Mouse (Mus musculus) heart, adult 11 months (tissue): ENCODE data around the gene Engase.

Source experiments
- DNase-seq: peaks from one replicate; pipeline ENCODE4 v3.0.0; 2022

Engase gene

GRCm38 (mm10) chr11:118490566-118491218, 14.1 kb downstream of the Engase start:
- DNase-seq, result peak; percentile 96

DNA sequence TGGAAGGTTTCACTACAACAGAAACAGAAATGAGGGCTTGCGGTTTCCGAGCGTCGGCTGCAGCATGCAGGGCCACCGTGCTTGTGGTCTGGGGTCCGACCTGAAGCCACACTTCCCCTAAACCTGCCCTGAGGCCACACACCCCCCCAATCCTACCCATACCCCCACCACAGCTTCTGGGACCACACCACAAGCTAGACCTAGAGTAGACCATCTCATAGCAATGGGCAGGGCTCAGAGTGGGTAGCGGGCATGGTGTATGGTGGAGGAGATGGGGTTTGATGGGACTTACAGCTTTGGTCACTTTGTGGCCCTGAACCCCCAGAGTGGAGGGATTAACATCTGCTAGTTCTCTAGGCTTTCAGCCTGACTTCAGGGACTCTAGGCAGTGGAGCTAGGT, 14.6 kb downstream of the Engase start:
- peak; percentile 91 for DNase-seq

DNA sequence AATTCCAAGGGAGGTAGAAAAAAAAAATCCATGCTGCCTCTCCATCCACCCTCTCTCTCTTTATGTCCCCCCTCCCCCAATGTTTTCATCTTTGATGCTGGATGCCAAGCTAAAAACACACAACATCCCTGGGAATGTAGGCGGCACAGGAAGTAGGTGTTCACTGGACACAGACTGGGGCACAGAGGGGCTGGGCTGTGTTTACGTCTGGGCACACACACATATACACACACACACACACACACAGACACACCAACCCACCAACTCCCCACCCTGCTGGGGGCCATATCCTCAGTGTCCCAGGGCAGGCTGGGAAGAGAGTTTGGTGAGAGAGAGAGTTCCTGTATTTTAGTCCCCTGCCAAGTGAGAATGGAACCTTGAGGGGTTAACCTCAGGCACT, 16.8 kb downstream of the Engase start:
- no peak for DNase-seq

- DNase-seq, result peak; percentile 91
Observed at GRCm38 (mm10) chr11:118494001-118494737, 17.5 kb downstream of the Engase start.

GRCm38 (mm10) chr11:118495065-118495464, 18.4 kb downstream of the Engase start:
- no peak for DNase-seq

DNA sequence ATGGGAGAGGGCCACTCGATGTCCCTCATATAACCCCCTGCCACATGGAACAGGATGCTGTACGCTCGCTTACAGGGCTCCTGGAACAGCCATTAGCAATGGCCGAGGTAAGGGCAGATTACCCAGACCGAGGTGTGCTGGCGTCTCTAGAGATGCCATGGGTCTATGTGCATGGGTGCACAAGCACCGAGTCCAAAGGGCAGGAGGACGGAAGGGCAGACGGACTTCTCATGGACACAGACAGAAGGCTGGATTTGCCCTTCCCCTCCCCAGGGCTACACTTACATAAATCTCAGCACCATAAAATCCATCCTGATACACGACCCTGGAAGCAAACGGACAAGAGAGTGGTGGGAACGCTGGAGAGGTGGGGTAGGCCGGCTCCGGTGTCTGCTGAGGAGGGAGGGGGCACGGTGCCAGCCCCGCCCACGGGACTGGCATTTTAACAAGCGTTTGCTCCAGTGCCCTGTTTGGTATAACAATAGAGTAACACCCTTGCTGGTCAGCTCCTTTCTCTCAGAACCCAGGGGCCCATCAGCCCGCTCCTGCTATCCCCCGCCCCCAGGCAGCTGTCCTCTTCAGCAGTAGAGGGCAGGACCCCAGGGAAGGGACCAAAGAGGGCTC, 19.5 kb downstream of the Engase start:
- no peak for DNase-seq

DNA sequence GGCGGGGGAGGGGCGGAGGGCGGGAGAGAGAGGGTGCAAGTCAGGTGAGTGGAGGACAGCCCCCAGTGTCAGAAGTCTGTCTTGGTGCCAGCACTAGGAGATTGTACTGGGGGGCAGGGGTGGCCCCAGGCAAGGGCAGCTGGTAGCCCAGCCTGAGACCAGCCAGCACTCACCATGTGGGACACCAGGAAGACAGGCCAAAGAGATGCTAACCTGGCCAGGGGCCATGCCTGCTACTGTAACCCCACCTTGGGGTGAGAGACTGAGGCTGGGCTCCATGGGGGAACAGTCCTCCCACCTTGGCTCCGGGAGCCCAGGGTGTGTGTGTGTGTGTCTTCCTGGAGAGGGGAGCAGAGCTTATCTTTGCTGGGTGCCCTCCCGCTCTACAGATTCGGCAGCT, 26.4 kb downstream of the Engase start:
- DNase-seq, result no peak

- DNase-seq, result no peak
Observed at GRCm38 (mm10) chr11:118503418-118504179, 27.0 kb downstream of the Engase start.

DNA sequence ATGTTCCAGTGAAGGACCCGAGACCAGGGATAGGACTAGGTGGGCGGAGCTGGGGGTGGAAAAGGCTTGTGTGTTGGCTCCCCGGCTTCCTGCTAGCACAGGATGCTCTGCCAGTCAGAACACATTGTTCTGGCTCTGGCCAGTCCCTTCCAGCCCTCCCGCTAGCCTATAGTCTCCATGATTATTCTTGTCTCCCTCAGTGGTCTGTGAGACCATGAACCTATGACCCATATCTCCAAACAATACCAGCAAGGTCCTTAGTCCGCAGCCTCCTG, 27.5 kb downstream of the Engase start:
- no peak for DNase-seq

DNA sequence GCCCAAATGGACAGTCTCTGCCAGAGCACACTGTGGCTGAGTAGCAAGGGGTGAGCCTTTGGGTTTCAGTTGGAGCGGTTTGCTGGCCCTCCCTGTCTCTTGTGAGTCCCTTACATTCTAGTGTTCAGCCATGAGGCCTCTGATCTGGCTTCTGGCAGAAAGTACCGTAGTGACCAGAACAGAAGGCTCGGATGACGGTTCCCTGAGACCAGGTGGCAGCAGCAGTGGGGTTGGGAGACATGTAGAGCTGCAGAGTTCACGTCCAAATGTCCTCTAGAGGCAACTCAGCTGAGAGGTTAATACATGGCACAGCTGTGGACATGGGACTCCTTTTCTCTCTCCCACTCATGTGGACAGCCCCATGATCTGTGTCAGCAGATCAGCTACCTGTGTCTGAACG, 30.5 kb downstream of the Engase start:
- DNase-seq, result no peak

- peak; percentile 95 for DNase-seq
Observed at GRCm38 (mm10) chr11:118507904-118508303, 31.3 kb downstream of the Engase start.

DNA sequence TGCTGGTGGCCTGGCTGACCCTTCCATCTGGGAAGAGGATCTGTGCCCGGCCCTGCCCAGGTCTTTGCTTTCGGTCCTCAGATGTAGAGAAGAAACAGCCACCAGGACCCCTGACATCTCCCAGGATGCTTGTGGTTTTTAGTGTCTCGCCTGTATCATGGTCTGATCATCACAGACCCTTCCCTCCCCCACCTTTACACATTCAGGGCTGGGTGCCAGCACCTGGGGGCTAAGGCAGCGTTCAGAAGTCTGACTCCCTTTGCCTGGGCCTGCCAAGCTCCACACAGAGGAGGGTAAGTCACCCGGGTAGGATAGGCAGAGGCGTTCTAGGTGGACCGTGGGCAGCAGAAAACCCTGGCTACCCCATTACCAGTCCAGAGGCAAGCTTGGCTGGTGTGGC, 31.7 kb downstream of the Engase start:
- DNase-seq, result no peak

- DNase-seq, result no peak
Observed at GRCm38 (mm10) chr11:118511851-118512250, 35.2 kb downstream of the Engase start.

- no peak for DNase-seq
Observed at GRCm38 (mm10) chr11:118512257-118512910, 35.8 kb downstream of the Engase start.

GRCm38 (mm10) chr11:118517924-118518323, 41.3 kb downstream of the Engase start:
- no peak for DNase-seq

- peak; percentile 96 for DNase-seq
Observed at GRCm38 (mm10) chr11:118518743-118519142, 42.1 kb downstream of the Engase start.

DNA sequence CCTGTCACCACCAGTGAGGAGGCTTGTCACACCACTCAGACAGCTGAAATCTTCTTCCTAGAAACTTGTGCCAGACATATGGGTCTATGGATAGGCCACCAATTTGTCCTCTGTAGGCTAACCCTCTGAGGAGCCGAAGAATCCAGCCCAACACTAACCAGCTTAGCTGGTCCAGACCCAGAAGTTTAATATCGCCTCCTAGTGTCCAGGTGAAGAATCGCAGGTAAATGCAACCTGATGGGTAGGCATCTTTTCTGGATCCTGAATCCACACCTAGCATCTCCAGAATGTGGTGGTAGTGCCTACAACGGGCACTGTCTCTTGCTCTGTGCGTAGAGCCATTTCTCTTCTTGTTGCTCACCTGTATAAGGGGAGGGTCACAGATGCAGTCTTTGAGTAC, 43.6 kb downstream of the Engase start:
- DNase-seq, result no peak

DNA sequence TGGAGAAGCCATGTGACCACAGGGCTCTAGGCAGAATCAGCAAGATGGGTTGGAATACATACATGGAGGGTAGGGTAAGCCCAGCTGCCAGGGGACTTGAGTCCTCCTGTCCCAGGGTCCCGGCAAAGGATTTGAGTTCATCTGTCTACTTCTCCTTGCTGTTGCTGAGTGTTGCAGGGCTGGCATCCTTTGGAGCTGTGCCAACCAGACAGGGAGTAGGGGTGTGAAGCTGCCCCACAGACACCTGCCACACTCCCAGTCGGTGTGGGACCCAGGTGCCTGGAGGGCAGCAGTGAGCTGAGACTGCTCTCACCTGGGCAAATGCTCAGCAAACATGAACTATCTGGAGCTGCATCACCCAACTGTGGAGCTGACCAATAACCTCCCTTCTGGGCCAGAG, 44.3 kb downstream of the Engase start:
- no peak for DNase-seq

DNA sequence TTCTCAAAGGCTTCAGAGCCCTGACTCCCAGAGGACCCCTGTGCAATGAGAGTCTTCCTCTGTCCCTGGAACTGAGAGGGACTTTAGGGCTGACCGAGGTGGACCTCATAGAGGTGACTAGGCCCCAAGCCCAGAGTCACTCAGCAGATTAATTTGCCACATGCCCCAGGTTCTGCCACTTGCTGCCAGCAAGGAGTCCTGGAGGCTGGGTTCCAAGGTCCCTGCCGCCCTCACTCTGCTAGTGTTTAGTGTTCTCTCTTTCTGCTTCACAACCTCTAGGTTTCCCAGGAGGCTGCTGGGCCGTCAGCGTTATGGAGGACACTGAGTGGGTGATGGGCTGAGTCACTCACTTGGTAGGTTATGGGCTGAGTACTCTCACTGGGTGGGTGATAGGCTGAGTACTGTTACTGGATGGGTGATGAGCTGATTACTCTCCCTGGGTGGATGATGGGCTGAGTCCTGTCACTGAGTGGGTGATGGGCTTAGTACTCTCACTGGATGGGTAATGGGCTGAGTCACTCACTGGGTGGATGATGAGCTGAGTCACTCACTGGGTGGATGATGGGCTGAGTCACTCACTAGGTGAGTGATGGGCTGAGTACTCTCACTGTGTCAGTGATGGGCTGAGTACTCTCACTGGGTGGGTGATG, 47.0 kb downstream of the Engase start:
- no peak for DNase-seq

DNA sequence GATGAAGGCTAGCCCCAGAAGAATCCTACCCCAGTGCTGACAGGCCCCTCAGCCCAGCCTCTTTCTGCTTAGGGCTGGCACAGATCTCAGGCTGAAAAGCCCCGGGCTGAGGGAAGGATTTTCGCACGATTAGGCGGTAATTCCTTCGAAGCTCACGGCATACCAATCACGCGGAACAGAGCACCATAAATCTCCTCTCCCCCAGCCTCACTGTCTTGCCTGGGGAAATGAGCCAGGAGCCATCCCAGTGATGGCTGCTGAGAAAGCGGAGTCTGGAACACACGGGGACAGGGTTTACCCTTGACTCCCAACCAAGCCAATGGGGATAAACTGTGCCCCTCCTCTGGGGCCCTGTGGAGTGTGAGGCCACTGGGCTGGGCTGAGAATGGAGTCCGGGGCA, 48.4 kb downstream of the Engase start:
- DNase-seq, result no peak

- DNase-seq, result no peak
Observed at GRCm38 (mm10) chr11:118528761-118529160, 52.1 kb downstream of the Engase start.

- no peak for DNase-seq
Observed at GRCm38 (mm10) chr11:118530313-118530712, 53.7 kb downstream of the Engase start.
